Mouse (Mus musculus): ENCODE measurements around the gene S100a14. TPM values are rescaled to one million over a fixed set of nuclear protein-coding genes. Genes with fewer than 3 reads are reported as not detected.
A peak's percentile ranks its signal among the peaks of the same experiment; 100 is the strongest.

Gene S100a14
- polyA plus RNA-seq, 1 experiment from 2014 or later, result 171 TPM

DNA sequence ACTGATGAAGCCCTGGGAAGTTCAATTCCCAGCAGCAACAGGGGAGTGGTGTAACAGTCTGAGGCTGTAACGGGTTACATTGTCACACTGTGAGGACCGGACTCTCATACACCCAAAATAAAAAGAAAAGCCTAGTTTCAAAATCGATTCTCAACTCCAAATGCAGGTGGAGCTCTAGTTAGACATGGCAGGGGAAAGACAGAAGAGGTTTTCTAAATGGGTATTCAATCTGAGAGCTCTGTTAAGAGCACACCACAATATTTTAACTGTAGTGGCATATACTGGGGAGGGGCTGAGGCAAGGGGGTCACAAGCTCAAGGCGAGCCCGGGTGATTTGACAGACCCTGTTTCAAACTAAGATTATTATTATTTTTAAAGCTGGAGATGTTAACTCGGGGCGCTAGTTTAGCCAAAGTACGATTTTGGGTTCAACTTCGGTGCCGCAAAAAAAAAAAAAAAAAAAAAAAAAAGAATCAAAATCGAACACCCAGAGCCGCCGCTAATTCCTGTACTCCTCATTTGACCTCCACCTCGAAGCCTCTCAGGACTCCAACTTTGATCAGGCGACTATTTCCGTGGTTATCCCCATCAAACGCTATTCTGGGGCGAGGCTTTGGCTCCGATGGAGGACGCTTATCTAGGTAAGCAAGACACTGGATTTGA, 18.2 kb upstream of the S100a14 start:
- ATAC-seq (ENCODE audit: insufficient number of reproducible peaks, low FRiP score, low TSS enrichment, low read depth), result no peak
- Histone ChIP-seq H3K27ac (peak overlapping the region; percentile 94), H3K27me3 (0 out of 2 replicates have a peak, but pooled peaks cover 10% of the 10 kb centered on the region), H3K9ac (peak overlapping the region; percentile 97), H3K4me2 (peak overlapping the region; percentile 56), H3K4me1 (peaks cover 14% of the 10 kb centered on the region), H3K4me3 (peak overlapping the region; percentile 89), H3K36me3 (peaks cover 38% of the 10 kb centered on the region), H3K9me3 (no peaks in the 10 kb centered on the region)
- WGBS, result 2% methylated on average over 20 of the region's 20 CpGs

GRCm38 (mm10) chr3:90508950-90509746, 17.5 kb upstream of the S100a14 start, which contains the start of gene Chtop:
Gene Chtop (minus strand): TSS chr3:90509498.
- ATAC-seq (ENCODE audit: insufficient number of reproducible peaks, low FRiP score, low TSS enrichment, low read depth), result peak; percentile 91
- WGBS, result under 1% methylated on average over 66 of the region's 66 CpGs
- Histone ChIP-seq H3K9ac (peak within 1 kb of the TSS; percentile 97), H3K4me1 (peaks cover 21% of the 10 kb centered on the region), H3K9me3 (no peaks in the 10 kb centered on the region), H3K4me3 (peak within 1 kb of the TSS; percentile 89), H3K27ac (peak within 1 kb of the TSS; percentile 94), H3K27me3 (0 out of 2 replicates have a peak, but pooled peaks cover 10% of the 10 kb centered on the region), H3K4me2 (peak within 1 kb of the TSS; percentile 56), H3K36me3 (peaks cover 32% of the 10 kb centered on the region)

- Histone ChIP-seq H3K4me2 (peak overlapping the region; percentile 40), H3K4me1 (peaks cover 27% of the 10 kb centered on the region), H3K9ac (no peak overlapping the region), H3K4me3 (peak overlapping the region; percentile 89), H3K27ac (peak overlapping the region; percentile 94), H3K36me3 (peaks cover 27% of the 10 kb centered on the region), H3K9me3 (no peaks in the 10 kb centered on the region), H3K27me3 (0 out of 2 replicates have a peak, but pooled peaks cover 10% of the 10 kb centered on the region)
- 23% methylated on average over 2 of the region's 2 CpGs for WGBS
- no peak for ATAC-seq (ENCODE audit: insufficient number of reproducible peaks, low FRiP score, low TSS enrichment, low read depth)
These were observed 16.9 kb upstream of the S100a14 start for GRCm38 (mm10) chr3:90509747-90510123.

GRCm38 (mm10) chr3:90512276-90512675, 14.4 kb upstream of the S100a14 start:
- WGBS, result 81% methylated on average over 5 of the region's 5 CpGs
- Histone ChIP-seq H3K9me3 (no peaks in the 10 kb centered on the region), H3K4me1 (peaks cover 37% of the 10 kb centered on the region), H3K27ac (no peak overlapping the region), H3K27me3 (0 out of 2 replicates have a peak, but pooled peaks cover 10% of the 10 kb centered on the region), H3K4me3 (no peak overlapping the region), H3K36me3 (peaks cover 5% of the 10 kb centered on the region), H3K9ac (no peak overlapping the region), H3K4me2 (no peak overlapping the region)
- no peak for ATAC-seq (ENCODE audit: insufficient number of reproducible peaks, low FRiP score, low TSS enrichment, low read depth)

DNA sequence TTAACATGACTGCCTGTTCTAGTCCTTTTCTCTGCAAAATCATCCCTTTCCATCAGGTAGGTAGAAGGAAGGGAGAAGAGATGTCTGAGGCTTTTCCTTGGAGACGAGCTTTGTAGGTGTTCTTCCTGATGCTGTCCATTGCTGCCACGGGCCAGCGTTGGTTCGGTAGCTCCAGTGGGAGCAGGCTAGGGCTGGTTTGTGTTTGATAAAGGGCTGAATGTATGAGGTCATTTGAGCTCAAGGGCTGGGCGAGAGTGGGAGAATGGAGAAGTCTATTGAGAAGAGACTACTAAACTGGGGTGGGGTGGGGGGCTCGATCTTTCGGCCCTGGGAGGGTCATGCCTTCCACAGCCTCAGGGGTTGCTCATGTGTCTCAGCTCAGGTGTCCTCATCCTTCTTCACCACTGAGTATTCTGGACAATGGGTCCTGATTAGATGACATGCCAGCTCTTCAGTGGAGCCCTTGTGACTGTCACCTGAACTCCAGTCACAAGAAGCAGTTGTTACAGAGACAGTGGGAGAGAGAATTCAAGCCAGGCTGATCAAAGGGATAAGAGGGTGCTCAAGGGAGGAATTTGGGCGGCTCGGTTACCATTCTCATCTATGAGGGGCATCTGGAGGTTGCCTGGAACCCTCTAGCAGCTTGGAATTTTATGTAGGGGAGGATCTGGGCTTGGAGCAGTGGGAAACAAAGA, 13.6 kb upstream of the S100a14 start:
- Histone ChIP-seq H3K9ac (no peak overlapping the region), H3K9me3 (no peaks in the 10 kb centered on the region), H3K4me2 (peak overlapping the region; percentile 75; the same call in 1 of the 2 replicates), H3K27me3 (0 out of 2 replicates have a peak, but pooled peaks cover 10% of the 10 kb centered on the region), H3K36me3 (no peaks in the 10 kb centered on the region), H3K4me3 (0 out of 2 replicates have a peak overlapping the region, but pooled peaks have one; percentile 44), H3K4me1 (peaks cover 29% of the 10 kb centered on the region), H3K27ac (no peak overlapping the region)
- 78% methylated on average over 9 of the region's 9 CpGs for WGBS
- no peak for ATAC-seq (ENCODE audit: insufficient number of reproducible peaks, low FRiP score, low TSS enrichment, low read depth)

DNA sequence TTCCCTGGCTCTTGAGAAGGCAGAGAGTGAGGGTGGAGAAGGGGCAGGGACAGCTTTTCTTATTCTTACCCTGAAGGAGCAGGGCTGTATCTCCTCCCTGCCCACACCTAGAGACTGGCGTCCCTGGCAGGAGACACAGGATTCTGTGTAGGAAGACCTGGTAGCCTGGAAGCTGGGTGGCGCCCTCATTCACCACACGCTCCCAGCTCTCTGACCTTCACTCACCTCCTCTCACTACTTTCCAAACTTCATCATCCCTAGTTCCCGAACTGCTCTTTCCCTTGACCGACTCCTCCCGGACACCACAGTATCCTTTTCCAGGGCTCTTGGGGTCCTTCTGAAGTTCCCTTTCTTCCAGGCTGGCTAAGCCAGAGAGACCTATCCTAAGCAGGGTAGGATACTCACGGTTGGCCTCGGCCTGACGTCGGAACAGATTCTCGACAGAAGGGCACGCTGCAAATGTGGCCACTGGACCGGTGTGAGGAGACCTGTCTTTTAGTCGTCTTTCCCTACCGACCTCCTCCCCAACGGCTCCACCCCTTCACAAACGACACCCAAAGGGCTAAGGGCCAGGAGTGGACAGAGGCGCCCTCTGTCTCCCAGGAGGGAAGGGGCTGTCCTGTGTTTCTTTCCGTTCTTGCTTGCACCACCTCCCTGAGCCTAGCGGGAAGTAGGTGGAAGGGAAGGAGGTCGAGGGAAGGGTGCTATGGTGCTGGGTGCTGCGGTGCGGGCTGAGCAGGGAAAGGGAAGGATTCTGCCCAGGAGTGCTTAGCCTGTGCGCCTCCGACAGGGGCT, 12.7 kb upstream of the S100a14 start, which contains the start of the genes S100a1 and S100a13:
Gene S100a1, minus strand, starts transcription at position 597 of the 795 bp plus-strand sequence.
Gene S100a13, plus strand, starts transcription at position 640 of the 795 bp plus-strand sequence.
- no peaks in the 10 kb centered on the region for H3K9me3 ChIP-seq
- 6% methylated on average over 25 of the region's 25 CpGs for WGBS
- no peaks in the 10 kb centered on the region for H3K36me3 ChIP-seq
- ATAC-seq (ENCODE audit: insufficient number of reproducible peaks, low FRiP score, low TSS enrichment, low read depth), result peak; percentile 25; the same call in 1 of the 2 replicates
- H3K4me3 ChIP-seq, result peak within 1 kb of the TSS; percentile 44
- H3K4me2 ChIP-seq, result peak within 1 kb of the TSS; percentile 75
- H3K27me3 ChIP-seq, result 0 out of 2 replicates have a peak, but pooled peaks cover 10% of the 10 kb centered on the region
- H3K9ac ChIP-seq, result peak within 1 kb of the TSS; percentile 44
- peaks cover 28% of the 10 kb centered on the region for H3K4me1 ChIP-seq
- peak within 1 kb of the TSS; percentile 70 for H3K27ac ChIP-seq

DNA sequence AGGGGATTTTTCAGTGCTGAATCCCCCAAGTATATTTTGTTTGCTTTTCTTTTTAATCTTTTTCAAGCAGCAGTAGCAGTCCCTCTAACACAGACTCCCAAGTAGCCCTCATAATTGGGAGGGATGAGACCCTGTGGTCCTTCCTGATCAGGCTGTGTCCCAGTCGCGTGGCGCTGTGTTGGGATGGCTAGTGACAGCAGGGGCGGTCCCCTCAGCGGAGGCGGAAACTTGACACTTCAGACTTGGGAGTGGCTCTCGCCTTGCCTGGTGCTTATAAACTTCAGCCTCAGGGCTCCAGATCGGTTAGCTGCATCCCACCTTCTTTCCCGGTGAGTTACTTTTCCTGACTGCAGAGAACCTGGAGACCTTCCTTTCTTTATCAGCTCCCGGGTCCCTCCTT, 12.0 kb upstream of the S100a14 start:
- peaks cover 28% of the 10 kb centered on the region for H3K4me1 ChIP-seq
- H3K27me3 ChIP-seq, result 0 out of 2 replicates have a peak, but pooled peaks cover 10% of the 10 kb centered on the region
- WGBS, result 0% methylated on average over 10 of the region's 10 CpGs
- H3K4me2 ChIP-seq, result peak overlapping the region; percentile 75
- H3K9ac ChIP-seq, result peak overlapping the region; percentile 44
- peak overlapping the region; percentile 44 for H3K4me3 ChIP-seq
- no peaks in the 10 kb centered on the region for H3K9me3 ChIP-seq
- ATAC-seq (ENCODE audit: insufficient number of reproducible peaks, low FRiP score, low TSS enrichment, low read depth), result peak; percentile 70
- peak overlapping the region; percentile 70 for H3K27ac ChIP-seq
- no peaks in the 10 kb centered on the region for H3K36me3 ChIP-seq

DNA sequence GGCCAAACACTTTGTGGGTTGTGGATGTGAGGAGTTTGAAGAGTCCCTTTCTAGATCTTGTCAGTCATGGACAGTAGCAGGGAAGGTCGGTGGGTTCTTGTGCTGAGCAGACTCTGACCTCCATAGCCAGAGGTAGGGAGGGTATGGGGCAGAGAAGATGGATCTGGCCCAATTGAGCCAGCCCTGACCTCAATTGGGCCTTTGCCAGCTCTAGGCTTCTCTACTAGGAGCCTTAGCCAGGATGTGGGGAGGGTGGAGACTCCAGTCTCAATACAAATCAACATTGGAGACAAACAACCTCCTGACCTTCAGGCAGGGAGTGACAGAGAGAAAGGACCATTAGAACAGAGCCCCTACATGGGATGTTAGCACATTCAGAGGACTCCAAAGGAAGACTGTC, 11.4 kb upstream of the S100a14 start:
- H3K9ac ChIP-seq, result peak overlapping the region; percentile 44; the same call in 1 of the 2 replicates
- no peaks in the 10 kb centered on the region for H3K36me3 ChIP-seq
- ATAC-seq (ENCODE audit: insufficient number of reproducible peaks, low FRiP score, low TSS enrichment, low read depth), result no peak
- H3K27me3 ChIP-seq, result 0 out of 2 replicates have a peak, but pooled peaks cover 10% of the 10 kb centered on the region
- H3K27ac ChIP-seq, result peak overlapping the region; percentile 70; the same call in 1 of the 2 replicates
- H3K4me2 ChIP-seq, result peak overlapping the region; percentile 75
- peak overlapping the region; percentile 44 for H3K4me3 ChIP-seq
- peaks cover 28% of the 10 kb centered on the region for H3K4me1 ChIP-seq
- WGBS, result 20% methylated on average over 1 of the region's 1 CpGs
- H3K9me3 ChIP-seq, result no peaks in the 10 kb centered on the region

GRCm38 (mm10) chr3:90515789-90516188, 10.9 kb upstream of the S100a14 start:
- Histone ChIP-seq H3K27ac (no peak overlapping the region), H3K27me3 (0 out of 2 replicates have a peak, but pooled peaks cover 10% of the 10 kb centered on the region), H3K4me3 (no peak overlapping the region), H3K4me2 (0 out of 2 replicates have a peak overlapping the region, but pooled peaks have one; percentile 75), H3K36me3 (no peaks in the 10 kb centered on the region), H3K4me1 (peaks cover 28% of the 10 kb centered on the region), H3K9ac (no peak overlapping the region), H3K9me3 (no peaks in the 10 kb centered on the region)
- WGBS, result 96% methylated on average over 4 of the region's 4 CpGs
- ATAC-seq (ENCODE audit: insufficient number of reproducible peaks, low FRiP score, low TSS enrichment, low read depth), result no peak

- Histone ChIP-seq H3K4me3 (no peak overlapping the region), H3K4me1 (peaks cover 28% of the 10 kb centered on the region), H3K27me3 (0 out of 2 replicates have a peak, but pooled peaks cover 3% of the 10 kb centered on the region), H3K9me3 (no peaks in the 10 kb centered on the region), H3K27ac (no peak overlapping the region), H3K4me2 (no peak overlapping the region), H3K9ac (no peak overlapping the region), H3K36me3 (no peaks in the 10 kb centered on the region)
- WGBS, result 81% methylated on average over 4 of the region's 4 CpGs
- ATAC-seq (ENCODE audit: insufficient number of reproducible peaks, low FRiP score, low TSS enrichment, low read depth), result no peak
These were observed 8.9 kb upstream of the S100a14 start for GRCm38 (mm10) chr3:90517711-90518110.

Data from limb, embryonic 15.5 days (tissue).